Mouse (Mus musculus) layer of hippocampus, postnatal 25 days (tissue): ENCODE measurements around the gene Nosip. TPM values are rescaled to one million over a fixed set of nuclear protein-coding genes. Genes with fewer than 3 reads are reported as not detected.
"Not testable (repeated sequence)": the region's sequence is repeated elsewhere in the genome, so short reads cannot be mapped to it uniquely, and the experiment has no call there.

Source experiments
- DNase-seq, 2 experiments: peaks; one replicate each; pipeline ENCODE4 v3.0.0; 2022; ENCODE audit warnings: mixed read lengths in 2 of 2, low spot score in 1 of 2; ENCODE audit errors: extremely low spot score in 1 of 2
- total RNA-seq, 2 experiments: library from RNA; stranded (reverse); gene quantifications; 2 replicates each; pipeline ENCODE4 v1.2.3; 2021

Nosip gene
- 10 to 100 TPM; 49.8 to 59.4 TPM for total RNA-seq

DNA sequence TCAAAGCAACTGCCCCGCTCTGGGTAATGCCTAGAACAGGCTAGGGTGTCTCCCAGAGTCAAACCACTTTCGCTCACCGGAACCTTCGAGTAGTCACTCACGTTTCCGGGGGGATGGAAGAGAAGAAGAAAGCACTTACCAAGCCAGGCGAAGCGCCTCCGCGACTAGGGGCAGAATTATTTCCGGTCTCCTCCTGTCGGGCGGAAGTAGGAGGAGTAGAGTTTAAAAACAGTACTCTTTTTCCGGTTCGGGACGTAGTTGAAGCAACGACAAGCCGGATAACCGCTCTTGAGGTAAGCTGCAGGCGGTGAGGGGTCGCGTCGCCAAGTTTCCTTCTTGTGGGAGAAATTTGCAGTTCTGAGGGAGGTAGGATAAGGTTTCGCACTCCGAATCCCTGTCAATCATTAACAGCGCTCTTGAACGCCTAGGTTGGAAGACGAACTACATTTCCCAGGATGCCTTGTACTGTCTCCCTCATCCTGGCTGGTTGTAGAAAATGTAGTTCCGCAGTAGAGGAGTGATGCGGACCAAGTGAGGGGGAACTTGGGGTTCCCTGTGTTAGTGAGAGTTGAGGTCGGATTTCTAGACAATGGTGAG lies at the start of gene Nosip, which contains the start of gene Prrg2:
Gene Nosip, plus strand, starts transcription at position 191 of the 597 bp plus-strand sequence.
Gene Prrg2, minus strand, starts transcription at position 439 of the 597 bp plus-strand sequence.
- DNase-seq, result peak; percentile 91 to 92

DNA sequence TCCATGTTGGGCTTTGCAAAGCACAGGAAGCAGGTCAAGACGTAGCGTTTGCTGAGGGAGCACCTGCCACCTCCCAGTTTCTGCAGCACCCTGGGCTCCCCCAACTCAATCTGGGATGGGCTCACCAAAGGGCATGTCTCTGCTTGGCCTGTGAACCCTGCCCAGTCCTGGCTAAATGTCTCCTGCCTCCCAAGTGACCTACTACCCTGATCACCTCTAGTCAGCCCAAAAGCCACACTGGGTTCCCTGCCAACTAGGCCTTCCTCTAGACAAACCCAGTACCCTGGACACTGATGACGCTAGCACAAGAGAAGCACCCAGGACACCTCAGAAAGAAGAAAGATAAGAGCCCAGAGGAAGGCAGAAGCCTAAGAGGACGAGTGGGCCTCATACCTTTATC lies 49.4 kb upstream of the Nosip start:
- no peak for DNase-seq

DNA sequence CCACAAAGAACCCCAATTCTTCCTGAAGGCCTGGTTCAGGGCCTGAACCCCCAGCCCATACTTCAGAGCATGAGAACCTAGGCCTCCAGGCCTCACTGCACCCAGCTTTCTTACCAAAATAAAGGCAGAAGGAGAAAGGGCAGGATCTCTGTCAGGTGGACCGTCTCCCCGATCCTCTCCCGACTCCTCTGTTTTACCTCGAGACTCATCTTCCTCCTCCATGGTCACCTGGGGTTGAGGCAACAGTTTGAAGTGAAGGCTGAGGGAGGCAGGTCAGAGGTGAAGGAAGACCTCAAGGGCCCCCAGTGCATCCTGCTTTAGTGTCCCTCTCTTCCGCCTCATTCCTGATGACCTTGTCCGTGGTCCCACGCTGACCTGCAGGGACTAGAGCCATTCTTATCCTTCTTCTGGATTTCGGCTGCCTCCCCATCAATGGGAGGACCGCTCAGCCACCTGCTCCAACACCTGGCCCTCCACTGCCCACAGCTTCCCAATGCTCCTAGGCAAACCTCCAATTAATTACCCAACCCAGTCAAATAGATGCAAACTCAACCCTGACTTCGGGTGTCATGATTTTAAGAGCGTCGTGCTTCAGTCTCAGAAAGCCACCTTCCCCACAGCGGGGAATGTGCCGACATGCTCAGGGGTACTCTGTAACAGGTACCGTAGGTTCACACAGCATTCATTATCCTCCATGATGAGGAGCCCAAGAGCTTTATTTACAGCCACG lies 48.7 kb upstream of the Nosip start:
- no peak for DNase-seq

DNA sequence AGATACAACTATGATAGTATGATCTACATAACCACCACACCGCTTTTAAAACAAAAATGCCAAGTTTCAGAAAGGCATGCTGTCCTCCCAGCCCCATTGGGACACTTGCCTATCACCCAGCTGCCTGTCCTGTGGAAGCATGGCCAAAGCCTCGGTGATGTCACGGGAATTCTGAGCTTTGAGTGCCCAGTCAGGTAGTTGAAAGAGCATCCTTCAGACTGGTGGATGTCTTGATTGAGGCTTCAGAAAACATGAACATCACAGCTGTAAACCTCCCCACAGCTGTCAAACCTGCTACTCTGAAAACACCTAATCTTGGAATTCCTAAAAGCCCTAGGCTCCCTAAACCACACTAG lies 48.2 kb upstream of the Nosip start:
- DNase-seq, result no peak

DNA sequence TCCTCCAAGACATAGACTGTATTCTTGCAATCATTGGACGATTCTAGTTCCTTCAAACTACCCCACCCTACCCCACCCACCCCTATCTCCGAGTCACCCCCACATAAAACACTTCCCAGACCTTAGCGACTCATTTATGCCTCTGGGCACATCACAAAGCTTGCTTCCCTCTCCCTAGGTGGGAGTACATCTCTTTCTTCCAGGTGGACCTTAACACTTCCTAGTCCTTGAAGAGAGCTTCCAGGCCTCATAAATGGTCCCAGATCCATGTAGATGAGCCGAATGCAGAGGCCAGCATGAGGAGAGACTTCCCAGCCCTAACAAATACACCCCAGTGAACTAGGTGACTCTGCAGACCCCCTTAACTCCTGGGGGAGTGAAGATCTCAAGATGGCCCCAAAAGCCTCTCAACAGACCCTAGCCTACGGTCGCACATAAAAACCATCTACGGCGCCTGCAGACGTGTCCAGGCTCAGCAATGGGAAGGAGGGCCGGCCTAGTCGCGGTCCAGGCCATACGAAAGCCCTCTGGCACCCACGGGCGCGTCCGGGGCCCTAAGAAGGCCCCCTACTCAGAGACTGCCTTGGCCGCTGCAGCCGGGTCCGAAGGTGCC lies 46.8 kb upstream of the Nosip start:
- no peak for DNase-seq

DNA sequence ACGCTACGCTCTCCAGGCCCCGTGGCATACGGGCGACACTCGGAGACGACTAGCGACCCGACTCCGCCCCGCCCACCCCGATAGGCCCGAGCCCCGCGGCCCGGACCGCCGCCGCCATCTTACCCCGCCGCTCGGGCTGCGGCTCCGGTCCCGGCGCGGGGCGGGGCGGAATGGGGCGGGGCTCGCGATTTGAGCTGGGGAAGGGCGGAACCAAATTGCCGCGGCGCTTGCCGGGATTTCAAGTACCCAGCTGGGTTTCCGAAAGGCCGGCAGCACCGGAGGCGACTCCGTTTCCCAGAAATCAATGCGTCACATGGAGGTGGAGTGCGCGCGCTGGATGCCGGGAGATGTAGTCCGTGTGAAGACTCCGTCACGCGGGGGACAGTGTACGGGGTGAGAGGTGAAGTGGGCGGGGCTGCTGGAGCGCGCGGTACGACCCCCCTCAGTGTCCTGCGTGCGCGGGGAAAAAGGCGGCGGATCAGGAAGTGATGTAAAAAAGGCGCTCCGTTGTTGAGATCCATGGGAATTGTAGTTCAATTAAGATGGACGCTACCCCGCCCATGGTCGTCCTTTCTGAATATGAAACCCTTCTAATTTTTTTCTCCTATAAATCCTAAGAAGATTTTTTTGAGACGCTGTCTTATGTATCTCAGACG lies 46.1 kb upstream of the Nosip start, which contains the start of gene Scaf1:
Gene Scaf1, minus strand, starts transcription at position 407 of the 656 bp plus-strand sequence.
- peak; percentile 93 to 95 for DNase-seq

DNA sequence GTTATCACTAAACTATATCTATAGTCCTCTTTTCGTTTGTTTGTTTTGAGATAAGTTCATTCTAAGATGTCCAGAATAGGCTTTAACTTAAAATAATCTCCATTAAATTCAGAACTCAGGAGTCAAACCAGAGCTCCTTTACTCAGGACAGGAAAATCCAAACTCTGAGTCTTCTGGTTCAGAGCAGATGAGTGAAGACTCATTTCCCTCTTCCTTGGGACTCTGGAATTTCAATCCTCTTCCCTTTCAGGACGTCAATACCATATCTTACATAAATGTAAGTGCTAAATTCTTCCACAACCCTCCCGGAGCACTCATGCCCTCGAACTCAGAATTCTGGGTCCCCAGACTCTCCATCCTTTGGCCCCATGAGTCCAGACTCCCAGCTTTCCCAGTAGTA lies 45.5 kb upstream of the Nosip start:
- DNase-seq, result no peak

DNA sequence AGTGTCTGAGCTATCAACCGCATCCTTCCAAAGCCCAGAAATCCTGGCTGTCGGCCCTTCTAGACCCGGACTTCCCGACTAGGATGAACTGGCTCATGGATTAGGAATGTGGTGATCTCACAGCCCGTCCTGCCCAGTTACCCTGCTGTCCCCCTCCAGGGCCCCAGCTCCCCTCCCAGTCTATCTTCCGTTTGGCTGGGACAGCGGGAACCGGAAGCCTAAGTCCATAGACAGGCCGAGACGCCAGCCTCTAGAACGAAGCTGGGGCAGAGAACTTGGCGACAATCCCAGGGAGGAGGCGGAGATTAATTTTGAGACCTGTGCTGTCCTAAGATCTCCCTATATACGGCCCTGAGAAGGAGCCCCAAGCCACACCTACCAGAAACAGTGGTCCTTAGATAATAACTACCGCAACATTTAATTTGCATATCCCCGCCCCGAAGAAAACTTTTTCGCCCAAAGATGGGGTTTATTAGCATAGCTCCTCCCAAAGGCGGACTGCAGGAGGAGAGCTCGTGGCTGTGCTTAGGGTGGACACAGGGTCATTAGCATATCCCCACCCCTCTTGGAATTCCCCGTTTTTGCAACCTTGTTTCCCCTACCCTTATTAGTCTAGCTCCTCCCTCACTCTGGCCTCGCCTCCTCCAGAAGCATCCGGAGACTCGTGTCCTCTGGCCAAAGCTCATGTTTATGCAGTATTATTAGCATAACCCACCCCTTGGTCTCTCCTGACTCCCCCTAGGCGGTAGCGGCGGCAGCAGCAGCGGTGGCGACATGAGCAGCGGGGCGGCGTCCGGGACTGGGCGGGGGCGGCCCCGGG lies 44.8 kb upstream of the Nosip start, which contains the start of gene Rras:
Gene Rras, plus strand, starts transcription at position 720 of the 820 bp plus-strand sequence.
- peak; percentile 51 to 56 for DNase-seq

DNA sequence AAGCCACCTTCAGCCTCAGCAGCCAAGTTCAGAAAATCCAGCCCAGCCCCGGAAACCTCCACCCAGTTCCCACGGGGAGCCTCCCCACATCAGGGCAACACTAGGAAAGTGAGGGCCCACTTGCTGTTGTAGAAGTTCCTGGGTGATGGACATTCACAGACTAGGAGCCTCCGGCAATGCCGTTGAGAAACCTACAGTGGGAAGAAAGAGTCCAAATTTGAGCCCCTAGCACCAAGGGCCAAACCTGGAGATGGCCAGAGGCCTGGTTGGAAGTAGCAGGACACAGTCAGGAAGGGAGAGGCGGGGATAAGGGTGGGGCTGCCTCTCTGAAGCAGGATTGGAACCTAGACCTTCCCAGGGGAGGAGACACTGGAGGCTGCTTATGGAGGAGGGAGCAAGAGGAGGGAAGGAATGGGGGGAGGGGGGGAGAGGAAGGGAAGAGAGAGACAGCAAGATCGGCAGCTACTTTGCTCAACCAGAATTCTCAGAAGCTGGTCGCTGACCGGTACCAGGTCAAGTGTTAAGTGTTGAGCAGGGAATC lies 43.1 kb upstream of the Nosip start:
- DNase-seq, result no peak

DNA sequence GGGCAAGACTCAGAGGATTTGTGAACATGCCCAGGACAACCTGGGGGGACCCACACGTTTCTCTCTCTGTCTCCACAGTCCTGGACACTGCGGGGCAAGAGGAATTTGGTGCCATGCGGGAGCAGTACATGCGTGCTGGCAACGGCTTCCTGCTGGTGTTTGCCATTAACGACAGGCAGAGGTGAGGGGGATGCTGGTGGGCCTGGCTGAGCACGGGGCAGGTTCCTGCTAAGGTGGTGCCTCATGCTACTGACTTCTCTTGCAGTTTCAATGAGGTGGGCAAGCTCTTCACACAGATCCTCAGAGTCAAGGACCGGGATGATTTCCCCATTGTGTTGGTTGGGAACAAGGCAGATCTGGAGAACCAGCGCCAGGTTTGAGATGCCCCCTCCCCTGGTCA lies 42.0 kb upstream of the Nosip start:
- no peak for DNase-seq

DNA sequence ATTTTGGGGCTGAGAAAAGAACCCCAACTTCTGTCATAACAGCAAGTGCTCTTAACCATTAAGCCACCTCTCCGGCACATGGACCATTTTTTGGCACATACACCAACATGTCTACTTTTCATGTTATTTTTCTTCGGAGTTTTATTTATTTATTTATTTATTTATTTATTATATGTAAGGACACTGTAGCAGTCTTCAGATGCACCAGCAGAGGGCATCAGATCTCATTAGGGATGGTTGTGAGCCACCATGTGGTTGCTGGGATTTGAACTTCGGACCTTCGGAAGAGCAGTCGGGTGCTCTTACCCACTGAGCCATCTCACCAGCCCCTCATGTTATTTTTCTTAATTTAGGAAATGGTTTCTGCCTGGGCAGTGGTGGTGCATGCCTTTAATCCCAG lies 38.5 kb upstream of the Nosip start:
- not testable (repeated sequence) for DNase-seq

DNA sequence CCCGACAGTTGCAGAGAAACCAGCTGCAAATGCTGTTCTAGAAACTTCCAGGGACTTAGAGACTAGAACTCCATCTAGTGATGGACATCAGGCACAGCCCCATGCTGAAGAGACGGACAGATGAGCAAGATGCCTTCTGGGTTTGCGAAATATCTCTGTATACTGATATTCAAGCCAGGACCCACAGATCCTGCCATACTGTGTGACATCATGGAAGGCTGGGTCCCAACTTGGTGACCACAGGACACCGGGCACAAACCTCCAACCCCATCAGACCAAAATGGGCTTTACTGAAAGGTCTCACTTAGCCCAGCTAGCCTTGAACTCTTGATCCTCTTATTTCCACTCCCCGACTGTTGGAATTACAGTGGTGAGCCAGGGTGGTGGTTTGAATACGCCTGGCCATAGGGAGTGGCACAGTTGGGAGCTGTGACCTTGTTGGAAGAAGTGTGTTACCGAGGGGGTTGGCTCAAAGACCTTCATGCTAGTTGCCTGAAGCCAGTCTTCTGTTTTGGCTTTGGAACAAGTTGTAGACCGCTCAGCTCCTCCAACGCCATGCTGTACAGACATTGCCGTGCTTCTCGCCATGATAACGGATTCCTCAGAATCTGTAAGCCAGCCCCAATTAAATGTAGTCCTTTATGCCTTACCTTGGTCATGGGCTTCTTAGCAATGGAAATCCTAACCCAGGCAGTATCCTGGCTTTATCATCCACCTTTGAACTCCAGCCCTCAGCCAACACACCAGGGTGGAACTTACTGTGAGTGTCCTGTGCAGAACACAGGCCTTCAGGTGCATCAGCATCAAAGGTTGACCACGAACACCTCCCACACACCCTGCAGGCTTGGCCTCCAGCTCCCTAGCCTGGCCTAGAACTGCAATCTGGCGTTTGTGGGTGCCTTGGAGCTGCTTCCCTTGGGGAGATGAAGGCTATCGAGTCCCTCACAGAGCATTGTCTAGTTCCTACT lies 37.7 kb upstream of the Nosip start:
- no peak for DNase-seq

DNA sequence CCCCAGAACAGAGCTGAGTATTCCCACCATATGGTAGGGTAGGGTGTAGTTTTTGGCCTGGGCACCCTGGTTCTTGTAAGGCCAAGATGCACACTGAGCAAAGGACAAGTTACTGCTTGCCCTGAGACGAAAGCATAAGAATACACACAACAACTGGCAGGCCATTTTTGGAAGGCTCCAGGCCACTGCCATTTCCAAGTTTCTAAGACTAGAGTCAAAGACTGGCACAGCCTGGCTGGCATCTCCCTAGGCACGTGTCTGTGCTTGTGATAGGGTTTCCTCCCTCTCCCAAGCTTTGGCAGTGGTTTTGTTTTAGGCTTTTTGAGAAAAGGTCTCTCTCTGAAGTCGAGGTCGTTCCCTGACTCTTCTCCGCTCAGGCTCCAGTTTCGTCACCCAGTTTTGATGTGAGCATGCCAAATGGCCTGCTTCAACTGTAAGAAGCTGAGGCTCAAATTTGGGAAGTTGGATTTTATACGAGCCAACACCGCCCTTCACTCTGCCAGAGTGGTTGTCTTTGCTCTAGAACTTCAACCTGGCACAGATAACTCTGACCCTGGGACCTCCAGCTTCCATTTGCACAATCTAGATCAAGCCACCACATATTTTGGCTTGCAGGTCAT lies 36.5 kb upstream of the Nosip start:
- no peak for DNase-seq

DNA sequence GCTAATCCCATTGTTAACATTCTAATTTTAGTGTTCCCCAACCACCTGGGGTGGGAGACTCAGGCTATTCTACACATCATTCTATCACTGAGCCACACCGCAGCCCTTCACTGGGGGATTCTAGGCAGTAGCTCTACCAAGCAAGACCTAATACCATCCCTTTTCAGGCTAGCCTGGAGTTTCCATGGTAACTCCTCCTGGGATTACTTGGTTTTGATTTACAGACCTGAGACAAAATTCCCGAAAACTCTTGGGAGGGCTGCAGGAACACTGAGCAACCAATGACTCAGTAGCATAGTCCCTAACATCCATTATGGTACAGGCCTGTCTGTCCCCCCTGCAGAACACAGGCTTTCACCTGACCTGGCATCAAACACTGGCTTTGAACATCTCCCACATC lies 36.0 kb upstream of the Nosip start:
- DNase-seq, result no peak

DNA sequence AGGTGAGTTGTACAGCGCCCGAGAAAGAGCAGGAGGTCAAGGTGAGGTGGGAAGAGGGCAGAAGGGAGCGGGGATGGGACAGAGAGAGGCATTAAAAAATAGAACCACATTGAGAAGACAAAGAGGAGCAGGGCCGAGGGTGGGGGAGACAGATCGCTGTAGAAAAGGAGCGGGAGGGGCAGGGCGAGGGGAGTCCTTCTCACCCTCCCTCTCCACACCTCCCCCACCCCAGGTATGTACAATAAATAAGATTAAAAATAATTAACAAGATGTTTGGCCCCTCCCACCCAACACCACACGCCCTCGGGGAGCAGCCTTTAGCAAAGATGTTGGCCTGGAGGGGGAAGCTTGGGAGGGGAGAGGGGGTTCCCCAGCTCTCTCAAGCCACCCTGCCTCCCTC lies 34.5 kb upstream of the Nosip start:
- DNase-seq, result no peak

DNA sequence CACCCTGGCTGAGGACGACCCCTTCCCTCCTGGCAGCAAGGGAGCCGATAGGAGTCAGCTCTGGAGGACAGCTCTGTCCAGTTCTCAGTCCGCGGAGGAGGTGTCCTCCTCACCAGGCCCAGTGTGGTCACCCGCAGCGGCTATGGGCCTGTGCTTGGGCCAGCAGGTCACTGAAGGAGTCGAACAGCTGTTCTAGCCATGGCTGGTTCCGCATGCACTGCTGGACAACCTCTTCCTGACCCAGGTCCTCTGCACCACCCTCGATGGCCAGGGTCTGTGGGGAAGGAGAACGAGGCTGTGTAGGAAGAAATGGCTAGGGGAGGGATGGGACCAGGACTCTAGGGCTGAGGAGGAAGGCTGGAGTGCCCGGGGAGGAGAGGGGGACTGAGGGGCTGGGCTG lies 33.9 kb upstream of the Nosip start:
- no peak for DNase-seq

DNA sequence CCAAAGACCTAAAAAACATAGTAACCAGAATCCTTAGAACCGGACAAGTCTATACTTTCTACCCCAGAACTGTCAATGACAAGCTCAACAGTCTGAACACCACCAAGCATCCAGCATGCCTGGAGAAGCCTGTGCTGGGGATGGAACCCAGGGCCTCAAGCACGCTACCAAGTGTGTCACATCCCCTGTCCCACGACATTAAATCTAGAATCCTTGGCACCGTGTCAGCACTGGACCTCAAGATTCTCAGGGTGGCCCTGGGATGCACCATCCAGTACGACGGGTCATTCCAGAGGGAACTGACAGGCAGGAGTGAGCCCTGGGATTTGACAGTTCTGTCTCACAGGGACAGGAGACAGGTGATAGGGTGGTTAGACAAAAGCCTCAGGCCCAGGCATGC lies 32.2 kb upstream of the Nosip start:
- no peak for DNase-seq

DNA sequence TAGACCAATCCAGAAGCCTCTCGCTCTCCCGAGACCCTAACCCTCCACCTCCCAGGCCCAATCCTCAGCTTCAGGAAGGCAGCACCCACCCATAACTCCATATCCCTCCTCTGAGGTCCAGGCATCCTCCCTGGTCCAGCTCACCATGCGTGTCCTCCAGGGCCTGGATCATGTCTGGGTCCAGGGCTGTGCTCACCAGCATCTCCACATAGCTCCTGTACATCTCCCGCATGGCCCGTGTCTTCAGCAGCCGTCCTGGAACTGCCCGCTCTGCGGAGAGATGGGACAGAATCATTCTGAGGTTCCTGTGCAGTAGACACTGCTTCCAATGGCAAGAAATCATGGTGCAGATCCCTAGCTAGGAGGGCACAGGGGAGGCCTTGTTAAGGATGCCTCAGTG lies 31.4 kb upstream of the Nosip start:
- DNase-seq, result no peak
